Mouse (Mus musculus) intestine, embryonic 16.5 days (tissue): ENCODE measurements around the gene Asic4. TPM values are rescaled to one million over a fixed set of nuclear protein-coding genes. Genes with fewer than 3 reads are reported as not detected.

ENCODE experiments used
- ATAC-seq: fragments of 200-750 bp; cut with Nextera tagmentation; 2 replicates; pipeline ENCODE4 v1.8.0; 2017; ENCODE audit warnings: moderate TSS enrichment, moderate library complexity
- H3K27ac ChIP-seq: fragments of 300-500 bp; sonication (generic); 2 replicates; pipeline ENCODE4 v1.5.1; 2014; ENCODE audit warnings: mild to moderate bottlenecking, low read length
- H3K27me3 ChIP-seq: fragments of 300-500 bp; sonication (generic); replicated peaks from 2 replicates; pipeline ENCODE4 v1.6.1; 2014; ENCODE audit warnings: low read length, control low read depth, mixed read lengths; ENCODE audit not compliant: control insufficient read depth, insufficient read depth
- H3K36me3 ChIP-seq: fragments of 300-500 bp; sonication (generic); 2 replicates; pipeline ENCODE4 v1.6.1; 2014; ENCODE audit warnings: low read length, control low read depth; ENCODE audit not compliant: control insufficient read depth, insufficient read depth
- H3K4me1 ChIP-seq: fragments of 300-500 bp; sonication (generic); 2 replicates; pipeline ENCODE4 v1.6.1; 2014; ENCODE audit warnings: low read length, control low read depth, mixed read lengths; ENCODE audit not compliant: control insufficient read depth, insufficient read depth
- H3K4me2 ChIP-seq: fragments of 300-500 bp; sonication (generic); 2 replicates; pipeline ENCODE4 v1.6.1; 2014; ENCODE audit warnings: low read depth, low read length, control low read depth
- H3K4me3 ChIP-seq: fragments of 300-500 bp; sonication (generic); 2 replicates; pipeline ENCODE4 v1.5.1; 2014; ENCODE audit warnings: mild to moderate bottlenecking, low read length
- H3K9ac ChIP-seq: fragments of 300-500 bp; sonication (generic); 2 replicates; pipeline ENCODE4 v1.6.1; 2014; ENCODE audit warnings: low read depth, low read length
- H3K9me3 ChIP-seq: fragments of 300-500 bp; sonication (generic); 2 replicates; pipeline ENCODE4 v1.6.1; 2016; ENCODE audit warnings: low read length, control low read depth; ENCODE audit not compliant: control insufficient read depth
- WGBS: fragments of 180-500 bp; shearing (Covaris S2); extraction: QIAGEN DNeasy Blood & Tissue Kit; methylation state at CpG from one replicate; pipeline ENCODE4 v1.1.7; 2014; 5-methylcytosine and 5-hydroxymethylcytosine counted together
- polyA plus RNA-seq: library from polyadenylated mRNA; unstranded; fragments of >200 nt; fragmentation: Nextera tagmentation; extraction: Ambion mirVana; gene quantifications from 2 replicates; pipeline ENCODE4 v1.2.1, GENCODE M21; 2015

Asic4 gene
- polyA plus RNA-seq, 1 experiment from 2014 or later, result 2.4 TPM

DNA sequence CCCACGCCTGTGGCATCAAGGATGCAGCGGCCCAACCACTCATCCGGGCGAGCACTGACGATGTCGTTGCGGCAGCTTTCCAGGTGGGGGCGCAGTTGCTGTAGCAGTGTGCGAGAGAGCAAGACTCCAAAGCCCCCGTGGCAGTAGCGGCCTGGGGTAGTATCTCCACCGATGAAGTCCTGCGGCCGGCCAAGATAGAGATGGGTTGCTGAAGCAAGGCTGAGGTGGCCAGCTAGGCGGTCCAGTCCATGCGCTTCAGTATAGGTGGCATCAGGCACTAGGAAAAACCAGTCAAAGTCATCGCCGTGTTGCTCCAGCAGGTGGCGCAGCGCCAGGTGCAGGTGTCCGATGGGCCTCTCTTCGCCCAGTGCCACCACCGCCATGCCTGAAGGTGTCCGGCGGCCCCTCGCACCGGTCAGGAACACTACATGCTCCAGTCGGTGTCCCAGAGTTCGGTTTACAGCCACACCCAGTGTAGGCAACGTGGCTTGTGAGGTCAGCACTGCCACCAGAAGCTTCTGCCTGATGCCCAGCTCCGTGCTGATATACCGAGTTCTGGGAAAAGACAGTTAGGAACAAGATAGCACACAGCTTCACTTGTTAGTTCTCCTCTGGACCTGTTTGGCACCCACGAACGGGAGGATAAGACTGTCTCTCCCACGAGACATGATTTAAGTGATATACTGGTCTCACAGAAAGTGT lies 27.2 kb downstream of the Asic4 start:
- WGBS, result 15% methylated on average over 35 of the region's 35 CpGs
- Histone ChIP-seq H3K27me3 (peaks cover 7% of the 10 kb centered on the region), H3K4me1 (peaks cover 22% of the 10 kb centered on the region), H3K4me2 (peak overlapping the region; percentile 79), H3K27ac (no peak overlapping the region), H3K9ac (no peak overlapping the region), H3K4me3 (peak overlapping the region; percentile 21), H3K9me3 (no peaks in the 10 kb centered on the region), H3K36me3 (peaks cover 23% of the 10 kb centered on the region)
- no peak for ATAC-seq

DNA sequence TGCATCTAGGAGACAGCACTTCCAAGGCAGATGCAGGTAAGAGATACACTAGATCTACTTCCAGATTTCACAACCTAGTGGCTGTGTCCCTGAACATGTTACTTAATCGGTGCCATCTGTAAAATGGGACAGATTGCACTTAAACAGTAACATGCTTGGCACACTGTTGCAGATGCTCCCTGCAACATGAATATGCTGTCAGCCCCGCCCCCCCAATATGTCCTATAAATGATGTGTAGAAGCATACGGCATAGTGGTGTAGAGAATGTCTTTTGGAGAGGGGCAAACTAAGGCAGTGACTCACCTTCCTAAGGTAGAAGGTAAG lies 27.7 kb downstream of the Asic4 start:
- no peaks in the 10 kb centered on the region for H3K9me3 ChIP-seq
- peaks cover 23% of the 10 kb centered on the region for H3K36me3 ChIP-seq
- WGBS, result 50% methylated on average over 3 of the region's 3 CpGs
- peak overlapping the region; percentile 79 for H3K4me2 ChIP-seq
- peak overlapping the region; percentile 85 for H3K4me3 ChIP-seq
- no peak for ATAC-seq
- H3K27ac ChIP-seq, result no peak overlapping the region
- peaks cover 12% of the 10 kb centered on the region for H3K27me3 ChIP-seq
- 0 out of 2 replicates have a peak overlapping the region, but pooled peaks have one; percentile 83 for H3K9ac ChIP-seq
- peaks cover 22% of the 10 kb centered on the region for H3K4me1 ChIP-seq

DNA sequence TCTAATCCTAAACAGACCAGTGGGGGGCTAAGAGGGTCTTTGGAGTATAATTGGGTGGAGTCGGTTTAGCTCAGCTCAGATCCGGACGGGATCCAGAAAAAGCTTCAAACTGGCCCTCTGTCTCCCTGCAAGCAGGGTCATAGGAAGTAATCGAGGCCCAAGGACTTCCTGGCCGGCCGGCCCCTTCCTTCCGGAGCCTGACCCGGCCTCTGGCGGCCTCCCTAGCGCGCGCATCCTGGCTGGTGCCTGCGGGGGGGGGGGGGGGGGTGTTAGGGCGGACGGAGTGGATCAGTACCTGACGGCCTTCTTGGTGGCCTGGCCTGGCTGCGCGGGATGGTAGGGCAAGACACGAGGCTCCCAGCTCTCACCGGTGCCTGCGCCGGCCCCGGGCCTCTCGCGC lies 28.3 kb downstream of the Asic4 start:
- Histone ChIP-seq H3K4me1 (peaks cover 22% of the 10 kb centered on the region), H3K4me2 (peak overlapping the region; percentile 79), H3K36me3 (peaks cover 23% of the 10 kb centered on the region), H3K4me3 (peak overlapping the region; percentile 85), H3K27me3 (peaks cover 18% of the 10 kb centered on the region), H3K9me3 (no peaks in the 10 kb centered on the region), H3K9ac (peak overlapping the region; percentile 83), H3K27ac (peak overlapping the region; percentile 83)
- no peak; the same call in 1 of the 2 replicates for ATAC-seq
- under 1% methylated on average over 22 of the region's 25 CpGs for WGBS

DNA sequence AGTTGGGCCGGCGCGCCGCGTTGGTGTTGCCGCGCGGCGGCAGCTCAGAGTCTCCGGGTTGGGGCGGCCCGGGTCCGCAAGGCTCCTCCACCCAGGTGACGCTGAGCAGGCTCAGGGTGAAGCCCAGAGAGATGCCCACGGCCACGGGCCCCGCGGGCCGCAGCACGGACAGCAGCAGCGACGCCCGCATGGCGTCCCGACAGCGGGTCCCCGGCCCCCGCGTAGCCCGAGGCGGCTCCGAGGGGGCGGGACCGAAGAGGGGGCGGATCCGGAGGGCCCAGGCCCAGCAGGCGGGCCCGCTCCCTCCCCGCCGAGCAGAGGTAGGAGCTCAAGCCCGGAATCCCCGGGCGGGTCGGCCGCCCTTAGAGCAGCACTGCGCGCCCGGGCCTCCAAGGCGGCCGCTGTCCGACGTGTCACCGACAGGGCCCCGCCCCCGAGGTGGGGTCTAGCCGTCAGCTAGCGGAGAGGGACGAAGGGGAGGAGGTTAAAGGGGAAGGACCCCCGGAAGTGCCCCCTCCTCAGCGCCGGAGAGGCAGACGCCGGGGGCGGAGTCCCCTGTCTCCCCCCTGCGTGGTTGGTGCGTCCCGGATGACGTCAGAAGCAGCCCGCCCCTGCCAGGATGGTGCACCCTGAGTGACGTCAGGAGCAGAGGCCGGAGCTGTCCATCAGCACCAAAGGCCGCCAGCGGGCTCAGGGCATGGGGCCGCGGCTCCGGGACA lies 28.8 kb downstream of the Asic4 start, which contains the start of the genes Chpf and Tmem198:
Chpf (minus strand) TSS at position 392 of the 719 bp plus-strand sequence.
Tmem198 (plus strand) TSS at position 617 of the 719 bp plus-strand sequence.
- Histone ChIP-seq H3K27me3 (peaks cover 19% of the 10 kb centered on the region), H3K9ac (peak within 1 kb of the TSS; percentile 83), H3K36me3 (peaks cover 18% of the 10 kb centered on the region), H3K4me3 (peak within 1 kb of the TSS; percentile 85), H3K9me3 (no peaks in the 10 kb centered on the region), H3K27ac (peak within 1 kb of the TSS; percentile 83), H3K4me2 (peak within 1 kb of the TSS; percentile 79), H3K4me1 (peaks cover 22% of the 10 kb centered on the region)
- WGBS, result under 1% methylated on average over 70 of the region's 76 CpGs
- peak; percentile 96 for ATAC-seq

DNA sequence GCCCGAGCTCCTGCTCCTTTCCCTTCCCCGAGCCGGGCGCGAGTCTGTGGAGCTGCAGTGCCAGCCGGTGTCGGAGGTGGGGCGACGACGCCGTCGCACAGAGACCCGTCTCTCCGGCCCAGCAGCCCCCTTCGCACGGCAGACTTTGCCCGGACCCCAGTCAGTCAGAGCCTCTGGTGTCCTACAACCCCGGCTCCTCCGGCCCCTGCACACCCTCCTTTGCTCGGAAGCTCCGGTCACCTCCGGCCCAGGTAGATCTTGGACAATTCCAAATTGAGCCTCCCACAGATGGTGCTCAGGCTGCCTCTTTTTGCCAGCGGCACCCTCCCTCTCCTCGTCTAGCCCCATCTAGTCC lies 29.4 kb downstream of the Asic4 start:
- Histone ChIP-seq H3K4me1 (peaks cover 22% of the 10 kb centered on the region), H3K27me3 (peaks cover 21% of the 10 kb centered on the region), H3K36me3 (peaks cover 13% of the 10 kb centered on the region), H3K9ac (peak overlapping the region; percentile 53), H3K27ac (no peak overlapping the region), H3K4me2 (peak overlapping the region; percentile 79), H3K9me3 (no peaks in the 10 kb centered on the region), H3K4me3 (peak overlapping the region; percentile 85)
- ATAC-seq, result no peak; the same call in 1 of the 2 replicates
- 1% methylated on average over 23 of the region's 24 CpGs for WGBS

DNA sequence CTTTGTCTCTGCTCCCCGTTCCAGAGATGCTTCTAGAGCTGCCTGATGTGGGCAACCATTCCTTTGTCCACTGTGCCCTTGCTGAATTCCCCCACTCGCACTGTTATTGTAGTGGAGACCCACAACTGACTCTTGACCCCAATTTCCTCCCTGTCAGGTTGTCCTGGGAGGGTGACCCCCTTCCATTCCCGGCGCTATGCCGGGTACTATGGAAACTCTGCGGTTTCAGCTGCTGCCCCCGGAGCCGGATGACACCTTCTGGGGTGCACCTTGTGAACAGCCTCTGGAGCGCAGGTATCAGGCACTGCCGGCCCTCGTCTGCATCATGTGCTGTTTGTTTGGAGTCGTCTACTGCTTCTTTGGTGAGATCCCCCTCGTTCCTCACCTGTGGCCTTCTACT lies 29.8 kb downstream of the Asic4 start:
- Histone ChIP-seq H3K9ac (peak overlapping the region; percentile 53; the same call in 1 of the 2 replicates), H3K4me3 (peak overlapping the region; percentile 85), H3K9me3 (no peaks in the 10 kb centered on the region), H3K36me3 (peaks cover 8% of the 10 kb centered on the region), H3K27ac (no peak overlapping the region), H3K4me2 (peak overlapping the region; percentile 79), H3K4me1 (peaks cover 22% of the 10 kb centered on the region), H3K27me3 (peaks cover 24% of the 10 kb centered on the region)
- WGBS, result 16% methylated on average over 13 of the region's 13 CpGs
- ATAC-seq, result no peak

DNA sequence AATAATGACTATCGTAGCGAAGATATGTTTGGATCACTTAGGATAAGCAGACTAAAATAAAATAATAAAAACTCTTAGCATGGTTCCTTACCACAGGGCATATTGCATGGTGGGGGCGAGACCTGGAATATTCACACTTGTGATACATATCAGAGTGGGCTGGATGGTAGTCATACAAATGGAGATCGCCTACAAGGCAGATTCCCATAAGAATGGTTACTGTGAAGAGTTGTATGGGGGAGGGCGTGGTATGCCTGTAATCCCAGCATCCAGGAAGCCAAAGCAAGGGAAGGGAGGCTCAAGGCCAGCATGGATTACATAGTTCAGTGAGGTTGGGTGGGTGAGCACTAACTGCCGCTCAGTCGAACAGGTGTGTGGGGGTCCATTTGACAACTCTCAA lies 30.5 kb downstream of the Asic4 start:
- H3K4me1 ChIP-seq, result peaks cover 22% of the 10 kb centered on the region
- no peak overlapping the region for H3K9ac ChIP-seq
- H3K27ac ChIP-seq, result no peak overlapping the region
- H3K36me3 ChIP-seq, result peaks cover 2% of the 10 kb centered on the region; the same call in 1 of the 2 replicates
- 85% methylated on average over 7 of the region's 7 CpGs for WGBS
- ATAC-seq, result no peak
- H3K9me3 ChIP-seq, result no peaks in the 10 kb centered on the region
- peaks cover 31% of the 10 kb centered on the region for H3K27me3 ChIP-seq
- H3K4me2 ChIP-seq, result no peak overlapping the region
- H3K4me3 ChIP-seq, result no peak overlapping the region

DNA sequence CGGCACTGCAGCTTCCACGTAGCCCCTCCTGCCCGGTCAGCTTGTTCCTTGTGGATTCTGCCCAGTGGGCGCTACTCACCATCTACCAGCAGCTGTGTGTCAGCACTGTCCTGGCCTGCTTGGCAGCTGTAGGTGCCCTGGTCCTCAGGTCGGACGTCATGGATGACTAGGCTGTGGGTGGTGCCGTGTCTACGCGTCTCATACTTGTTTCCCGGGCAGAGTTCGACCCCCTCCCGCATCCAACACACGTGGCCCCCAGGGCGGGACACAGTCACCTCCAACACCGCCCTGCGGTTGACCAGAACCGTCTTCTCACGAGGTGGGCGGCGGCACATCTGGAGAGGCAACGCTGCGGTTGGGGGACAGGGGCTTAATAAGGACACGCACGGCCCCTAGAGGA lies 36.3 kb downstream of the Asic4 start:
- no peaks in the 10 kb centered on the region for H3K9me3 ChIP-seq
- H3K4me2 ChIP-seq, result peak overlapping the region; percentile 89
- 0 out of 2 replicates have a peak overlapping the region, but pooled peaks have one; percentile 59 for H3K9ac ChIP-seq
- H3K27ac ChIP-seq, result no peak overlapping the region
- H3K4me3 ChIP-seq, result peak overlapping the region; percentile 62
- peaks cover 42% of the 10 kb centered on the region for H3K27me3 ChIP-seq
- WGBS, result 11% methylated on average over 24 of the region's 24 CpGs
- peaks cover 15% of the 10 kb centered on the region for H3K4me1 ChIP-seq
- H3K36me3 ChIP-seq, result peaks cover 1% of the 10 kb centered on the region; the same call in 1 of the 2 replicates
- no peak for ATAC-seq

DNA sequence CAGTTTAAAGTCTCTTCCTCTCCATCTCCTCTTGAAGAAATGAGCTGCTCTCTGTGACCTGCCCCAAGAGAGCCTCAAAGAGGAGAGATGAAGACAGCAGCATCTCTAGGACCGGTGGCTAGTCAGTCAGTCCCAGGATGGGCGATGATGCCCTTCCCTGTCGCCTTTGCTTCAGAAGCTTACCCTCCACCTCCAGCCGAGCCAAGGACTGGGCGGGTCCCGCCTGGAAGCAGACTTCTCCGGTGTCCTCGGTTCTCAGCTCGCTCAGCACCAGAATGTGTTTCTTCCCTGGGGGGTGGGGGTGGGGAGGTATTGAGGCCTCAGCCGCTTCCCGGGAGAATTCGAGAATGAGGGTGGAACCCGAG lies 36.8 kb downstream of the Asic4 start:
- Histone ChIP-seq H3K9ac (peak overlapping the region; percentile 59), H3K36me3 (peaks cover 5% of the 10 kb centered on the region; the same call in 1 of the 2 replicates), H3K4me1 (peaks cover 15% of the 10 kb centered on the region), H3K27me3 (peaks cover 42% of the 10 kb centered on the region), H3K4me2 (peak overlapping the region; percentile 89), H3K9me3 (no peaks in the 10 kb centered on the region), H3K27ac (no peak overlapping the region), H3K4me3 (peak overlapping the region; percentile 62)
- 4% methylated on average over 13 of the region's 13 CpGs for WGBS
- ATAC-seq, result peak; percentile 30
